Mouse (Mus musculus): Measurements from ENCODE around the gene Wdr82. TPM values are rescaled to one million over a fixed set of nuclear protein-coding genes. Genes with fewer than 3 reads are reported as not detected.
A peak's percentile ranks its signal among the peaks of the same experiment; 100 is the strongest.

Gene Wdr82
- polyA plus RNA-seq, 1 experiment = 95.4 TPM

DNA sequence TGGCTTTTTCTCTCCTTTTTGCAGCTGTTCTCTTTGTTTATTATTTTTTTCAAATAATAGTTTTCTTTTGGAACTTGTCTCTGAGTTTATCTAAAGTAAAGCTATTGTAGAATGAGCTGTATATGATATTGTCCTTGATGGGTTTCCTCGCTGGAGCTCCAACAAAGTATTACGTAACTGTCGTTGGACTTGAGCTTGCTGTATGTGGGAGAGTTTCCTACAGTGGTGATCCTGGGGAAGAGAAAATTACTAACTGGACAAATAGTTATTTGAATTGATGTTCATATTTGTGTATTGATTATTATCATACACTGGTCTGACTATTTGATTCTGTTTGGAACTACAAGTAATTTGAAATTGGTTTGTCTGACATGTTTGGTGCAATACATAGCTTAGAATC lies 1.8 kb downstream of the Wdr82 start:
- H3K4me3 ChIP-seq (ENCODE audit: insufficient read depth, low read length) = peak overlapping the region; percentile 100
- no peak overlapping the region for H3K27ac ChIP-seq (ENCODE audit: insufficient read depth, low read length)
- no peak for TF ChIP-seq CTCF (IDR thresholded peaks at IDR 0.05; ENCODE audit: extremely low read depth, insufficient read depth, low read length)
- peaks cover 6% of the 10 kb centered on the region; the same call in 1 of the 2 replicates for H3K4me1 ChIP-seq (ENCODE audit: control insufficient read depth, insufficient read depth, low read length)

DNA sequence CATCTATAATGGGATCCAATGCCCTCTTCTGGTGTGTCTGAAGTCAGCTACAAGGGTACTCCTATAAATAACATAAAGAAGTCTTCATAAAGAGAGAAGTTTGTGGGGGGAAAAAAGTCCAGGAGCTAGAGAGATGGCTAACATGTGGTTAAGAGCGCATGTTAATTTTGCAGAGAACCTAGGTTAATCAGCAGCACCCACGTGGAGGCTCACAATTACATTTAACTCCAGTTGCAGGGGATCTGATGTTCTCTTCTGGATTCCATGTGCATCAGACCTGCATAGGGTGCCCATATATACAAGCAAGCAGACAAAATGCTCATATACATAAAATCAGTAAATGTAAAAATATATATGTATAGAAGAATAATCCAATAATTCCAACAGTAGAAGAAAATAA lies 2.6 kb downstream of the Wdr82 start:
- no peak for TF ChIP-seq CTCF (IDR thresholded peaks at IDR 0.05; ENCODE audit: extremely low read depth, insufficient read depth, low read length)
- TF ChIP-seq POLR2A (IDR thresholded peaks at IDR 0.05; ENCODE audit: extremely low read depth, insufficient read depth, low read length) = no peak
- peak overlapping the region; percentile 100; the same call in 1 of the 2 replicates for H3K4me3 ChIP-seq (ENCODE audit: insufficient read depth, low read length)
- peaks cover 6% of the 10 kb centered on the region for H3K4me1 ChIP-seq (ENCODE audit: control insufficient read depth, insufficient read depth, low read length)
- no peak overlapping the region for H3K27ac ChIP-seq (ENCODE audit: insufficient read depth, low read length)

DNA sequence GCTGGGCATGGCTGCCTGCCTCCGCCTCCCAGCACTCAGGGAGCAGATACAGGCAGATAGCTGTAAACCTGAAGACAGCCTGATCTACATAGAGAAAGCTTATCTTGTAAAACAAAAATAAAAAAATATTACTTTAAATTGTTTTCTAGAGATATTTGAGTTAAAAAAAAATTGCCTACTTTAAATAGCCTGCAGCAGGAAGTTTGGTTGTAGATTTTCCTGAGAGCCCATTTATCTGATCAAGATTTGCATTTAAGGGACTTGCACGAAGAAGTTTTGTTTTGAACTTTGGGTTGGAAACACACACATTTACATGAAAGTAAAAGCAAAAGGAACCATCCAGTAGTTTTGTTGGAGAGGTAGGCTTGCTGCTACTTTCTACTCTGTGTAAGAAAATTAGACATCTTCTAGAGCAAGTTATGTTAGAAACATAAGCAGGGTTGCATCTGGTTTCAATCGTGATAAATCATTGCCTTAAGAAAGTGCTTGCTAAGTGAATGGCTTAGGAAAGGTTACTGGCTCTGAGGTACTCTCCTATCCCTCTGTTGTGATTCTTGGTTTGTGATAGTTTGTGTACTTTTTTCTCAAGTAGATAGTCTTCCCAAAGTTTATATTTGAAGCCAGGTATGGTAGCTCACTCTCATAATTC lies 4.9 kb downstream of the Wdr82 start:
- Histone ChIP-seq H3K4me1 (ENCODE audit: control insufficient read depth, insufficient read depth, low read length) (peaks cover 7% of the 10 kb centered on the region), H3K27ac (ENCODE audit: insufficient read depth, low read length) (no peak overlapping the region), H3K4me3 (ENCODE audit: insufficient read depth, low read length) (no peak overlapping the region)
- TF ChIP-seq POLR2A (IDR thresholded peaks at IDR 0.05; ENCODE audit: extremely low read depth, insufficient read depth, low read length) (no peak), CTCF (IDR thresholded peaks at IDR 0.05; ENCODE audit: extremely low read depth, insufficient read depth, low read length) (no peak)

DNA sequence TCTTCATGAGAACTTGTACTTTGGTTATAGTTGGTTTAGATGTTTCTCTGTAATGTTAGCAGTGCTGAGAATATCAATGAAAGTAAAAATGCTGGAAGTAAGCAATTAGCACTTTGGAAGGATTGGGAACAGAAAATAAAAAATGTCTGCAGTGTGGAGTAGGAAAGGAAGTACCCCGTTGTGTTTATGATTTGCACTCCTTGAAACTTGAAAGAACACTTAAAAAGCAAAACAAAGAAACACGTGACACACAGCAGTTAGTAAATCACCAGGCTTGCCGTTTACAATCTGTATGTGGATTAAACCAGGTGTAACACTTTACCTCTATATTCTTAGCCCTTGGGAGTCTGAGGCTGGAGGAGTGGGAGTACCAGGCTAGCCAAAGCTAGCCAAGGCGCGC lies 6.0 kb downstream of the Wdr82 start:
- H3K27ac ChIP-seq (ENCODE audit: insufficient read depth, low read length) = no peak overlapping the region
- H3K4me3 ChIP-seq (ENCODE audit: insufficient read depth, low read length) = no peak overlapping the region
- TF ChIP-seq CTCF (IDR thresholded peaks at IDR 0.05; ENCODE audit: extremely low read depth, insufficient read depth, low read length) (no peak), POLR2A (IDR thresholded peaks at IDR 0.05; ENCODE audit: extremely low read depth, insufficient read depth, low read length) (no peak)
- peaks cover 8% of the 10 kb centered on the region for H3K4me1 ChIP-seq (ENCODE audit: control insufficient read depth, insufficient read depth, low read length)

DNA sequence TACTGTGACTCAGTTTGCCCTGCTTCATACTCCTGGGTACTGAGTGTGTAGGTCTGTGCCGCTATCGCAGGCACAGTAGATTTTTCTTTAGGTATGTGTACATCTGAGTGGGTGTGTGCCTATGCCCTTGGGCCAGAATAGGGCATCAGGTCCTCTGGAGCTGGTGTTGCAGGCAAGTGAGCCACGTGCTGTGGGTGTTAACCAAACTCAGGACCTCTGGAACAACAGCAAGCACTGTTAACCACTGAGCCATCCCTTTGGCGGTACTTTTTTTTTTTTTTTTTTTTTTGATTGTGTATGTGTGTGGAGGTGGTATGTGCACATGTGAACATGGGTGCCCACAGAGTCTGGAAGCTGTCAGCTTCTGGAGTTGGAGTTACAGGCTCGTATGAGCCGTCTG lies 7.1 kb downstream of the Wdr82 start:
- Histone ChIP-seq H3K4me3 (ENCODE audit: insufficient read depth, low read length) (no peak overlapping the region), H3K4me1 (ENCODE audit: control insufficient read depth, insufficient read depth, low read length) (peaks cover 10% of the 10 kb centered on the region), H3K27ac (ENCODE audit: insufficient read depth, low read length) (no peak overlapping the region)
- TF ChIP-seq CTCF (IDR thresholded peaks at IDR 0.05; ENCODE audit: extremely low read depth, insufficient read depth, low read length) (no peak), POLR2A (IDR thresholded peaks at IDR 0.05; ENCODE audit: extremely low read depth, insufficient read depth, low read length) (no peak)

DNA sequence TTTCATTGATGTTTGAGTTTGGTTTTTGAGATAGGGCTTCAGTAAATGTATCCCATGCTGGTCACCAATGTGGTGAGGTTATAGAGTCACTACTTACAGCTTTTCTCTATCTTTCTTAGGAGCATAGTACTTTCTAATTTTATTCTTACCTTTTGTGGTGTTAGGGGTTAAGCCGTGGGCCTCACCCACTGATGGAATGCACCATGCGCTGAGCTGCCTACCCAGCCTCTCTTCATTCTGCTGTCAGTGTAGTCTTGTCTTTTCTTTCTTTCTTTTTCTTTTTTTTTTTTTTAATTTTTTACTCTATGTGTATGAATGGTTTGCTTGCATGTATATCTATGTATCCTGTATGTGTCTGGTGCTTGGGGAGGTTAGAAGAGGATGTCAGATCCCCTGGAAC lies 8.7 kb downstream of the Wdr82 start:
- TF ChIP-seq CTCF (IDR thresholded peaks at IDR 0.05; ENCODE audit: extremely low read depth, insufficient read depth, low read length) (no peak), POLR2A (IDR thresholded peaks at IDR 0.05; ENCODE audit: extremely low read depth, insufficient read depth, low read length) (no peak)

DNA sequence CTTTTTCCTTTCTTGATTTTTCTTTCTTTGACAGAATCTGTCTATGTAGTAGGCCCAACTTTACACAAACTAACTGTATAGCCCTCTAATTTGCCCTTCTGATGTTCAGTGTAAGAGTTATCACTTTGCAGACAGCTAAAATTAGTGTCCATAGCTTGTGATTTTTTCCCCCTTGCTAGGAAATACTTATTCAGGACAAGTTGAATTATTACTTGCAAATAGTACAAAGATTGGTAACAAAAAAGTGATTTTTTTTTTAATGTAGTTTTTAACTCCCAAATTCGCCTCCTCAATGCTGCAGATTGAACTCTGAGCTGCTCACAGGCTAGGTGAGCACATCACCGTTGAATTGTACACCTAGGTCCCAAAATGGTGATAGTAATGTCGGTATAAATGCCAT lies 9.2 kb downstream of the Wdr82 start:
- TF ChIP-seq POLR2A (IDR thresholded peaks at IDR 0.05; ENCODE audit: extremely low read depth, insufficient read depth, low read length) (no peak), CTCF (IDR thresholded peaks at IDR 0.05; ENCODE audit: extremely low read depth, insufficient read depth, low read length) (no peak)
- Histone ChIP-seq H3K4me1 (ENCODE audit: control insufficient read depth, insufficient read depth, low read length) (peaks cover 5% of the 10 kb centered on the region), H3K27ac (ENCODE audit: insufficient read depth, low read length) (no peak overlapping the region), H3K4me3 (ENCODE audit: insufficient read depth, low read length) (no peak overlapping the region)

More for the DNA sequence above, 8.7 kb downstream of the Wdr82 start:
- H3K27ac ChIP-seq (ENCODE audit: insufficient read depth, low read length) = no peak overlapping the region
- H3K4me3 ChIP-seq (ENCODE audit: insufficient read depth, low read length) = no peak overlapping the region
- peaks cover 5% of the 10 kb centered on the region for H3K4me1 ChIP-seq (ENCODE audit: control insufficient read depth, insufficient read depth, low read length)

DNA sequence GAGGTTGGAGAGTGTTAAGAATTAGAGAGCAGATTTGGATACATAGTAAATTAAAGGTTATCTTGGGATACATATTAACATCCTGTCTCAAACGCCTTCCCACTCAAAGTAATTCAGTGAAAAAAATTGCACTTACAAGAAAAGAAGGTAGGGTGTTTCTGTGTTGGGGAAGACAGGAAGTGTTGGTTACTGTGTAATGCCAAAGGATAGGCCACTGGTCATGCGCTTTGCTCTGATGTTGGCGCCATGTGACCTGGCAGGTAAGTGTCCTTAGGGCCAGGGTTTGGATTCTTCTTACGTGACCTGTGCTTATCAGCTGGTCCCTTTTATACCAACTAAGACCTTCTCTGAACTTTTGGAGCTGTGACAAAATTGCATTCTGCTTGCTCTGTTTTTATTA lies 11.4 kb downstream of the Wdr82 start:
- TF ChIP-seq CTCF (IDR thresholded peaks at IDR 0.05; ENCODE audit: extremely low read depth, insufficient read depth, low read length) (no peak), POLR2A (IDR thresholded peaks at IDR 0.05; ENCODE audit: extremely low read depth, insufficient read depth, low read length) (no peak)
- Histone ChIP-seq H3K4me1 (ENCODE audit: control insufficient read depth, insufficient read depth, low read length) (peaks cover 4% of the 10 kb centered on the region), H3K27ac (ENCODE audit: insufficient read depth, low read length) (no peak overlapping the region), H3K4me3 (ENCODE audit: insufficient read depth, low read length) (no peak overlapping the region)

DNA sequence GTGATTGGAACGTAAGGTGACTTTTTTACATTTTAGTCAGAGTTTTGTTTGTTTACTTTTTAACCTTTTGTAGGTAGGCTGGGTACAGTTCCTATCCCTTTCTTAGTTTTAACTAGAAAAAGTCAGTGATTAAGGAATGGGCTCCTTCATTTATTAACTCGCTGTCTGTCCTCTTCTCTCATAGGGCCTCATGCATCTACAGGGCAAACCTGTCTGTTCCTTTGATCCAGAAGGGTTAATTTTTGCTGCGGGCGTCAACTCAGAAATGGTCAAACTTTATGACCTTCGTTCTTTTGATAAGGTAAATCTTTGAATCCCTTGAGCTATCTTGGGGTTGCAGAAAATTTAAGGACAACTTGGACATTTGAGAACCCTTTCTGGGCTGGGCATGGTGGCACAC lies 13.3 kb downstream of the Wdr82 start:
- no peak overlapping the region for H3K27ac ChIP-seq (ENCODE audit: insufficient read depth, low read length)
- no peak overlapping the region for H3K4me3 ChIP-seq (ENCODE audit: insufficient read depth, low read length)
- TF ChIP-seq CTCF (IDR thresholded peaks at IDR 0.05; ENCODE audit: extremely low read depth, insufficient read depth, low read length) (no peak), POLR2A (IDR thresholded peaks at IDR 0.05; ENCODE audit: extremely low read depth, insufficient read depth, low read length) (no peak)
- peaks cover 4% of the 10 kb centered on the region; the same call in 1 of the 2 replicates for H3K4me1 ChIP-seq (ENCODE audit: control insufficient read depth, insufficient read depth, low read length)

DNA sequence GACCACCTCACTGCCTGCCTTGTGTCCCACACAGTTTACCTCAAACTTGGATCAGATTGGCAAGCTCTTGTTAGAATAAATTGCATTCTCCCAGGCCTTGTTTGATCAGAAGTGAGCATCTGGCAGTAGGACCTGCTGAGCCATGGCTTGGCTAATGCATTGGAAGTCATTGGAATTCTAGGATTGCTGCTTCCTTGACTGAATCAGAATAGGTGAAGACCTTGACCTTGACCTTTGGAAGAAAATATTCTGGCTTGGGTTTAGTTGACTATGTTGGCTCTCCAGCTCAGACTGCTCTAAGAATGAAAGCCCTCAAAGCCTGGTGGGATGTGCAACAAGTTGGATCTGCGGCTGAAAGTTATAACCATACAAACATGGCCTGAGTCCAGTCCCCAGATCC lies 20.6 kb downstream of the Wdr82 start:
- H3K4me3 ChIP-seq (ENCODE audit: insufficient read depth, low read length) = no peak overlapping the region
- H3K27ac ChIP-seq (ENCODE audit: insufficient read depth, low read length) = no peak overlapping the region
- TF ChIP-seq POLR2A (IDR thresholded peaks at IDR 0.05; ENCODE audit: extremely low read depth, insufficient read depth, low read length) (no peak), CTCF (IDR thresholded peaks at IDR 0.05; ENCODE audit: extremely low read depth, insufficient read depth, low read length) (no peak)
- H3K4me1 ChIP-seq (ENCODE audit: control insufficient read depth, insufficient read depth, low read length) = 0 out of 2 replicates have a peak, but pooled peaks cover 3% of the 10 kb centered on the region
